Mouse (Mus musculus): ENCODE results near the gene Gtf2h1. TPM values are rescaled to one million over a fixed set of nuclear protein-coding genes. Genes with fewer than 3 reads are reported as not detected.

Gtf2h1 gene
- polyA plus RNA-seq, 1 experiment from 2014 or later: 44.6 TPM

GRCm38 (mm10) chr7:46843576-46843975 is 47.7 kb downstream of the Gtf2h1 start:
- 0 out of 2 replicates have a peak, but pooled peaks cover 4% of the 10 kb centered on the region for H3K27me3 ChIP-seq (replicated peaks)
- WGBS: 90% methylated on average over 4 of the region's 4 CpGs
- no peak overlapping the region for H3K4me2 ChIP-seq
- no peaks in the 10 kb centered on the region for H3K36me3 ChIP-seq (replicated peaks)
- no peak overlapping the region for H3K4me3 ChIP-seq
- peaks cover 31% of the 10 kb centered on the region for H3K4me1 ChIP-seq
- H3K9ac ChIP-seq: no peak overlapping the region
- ATAC-seq (replicated peaks): no peak
- no peak overlapping the region for H3K27ac ChIP-seq
- no peaks in the 10 kb centered on the region for H3K9me3 ChIP-seq

- H3K4me3 ChIP-seq: peak overlapping the region; percentile 74
- H3K27me3 ChIP-seq (replicated peaks): 0 out of 2 replicates have a peak, but pooled peaks cover 4% of the 10 kb centered on the region
- H3K9me3 ChIP-seq: no peaks in the 10 kb centered on the region
- WGBS: under 1% methylated on average over 51 of the region's 51 CpGs
- ATAC-seq (replicated peaks): peak; percentile 90
- peak overlapping the region; percentile 89 for H3K4me2 ChIP-seq
- H3K27ac ChIP-seq: peak overlapping the region; percentile 78
- no peaks in the 10 kb centered on the region; the same call in 1 of the 2 replicates for H3K36me3 ChIP-seq (replicated peaks)
- H3K4me1 ChIP-seq: peaks cover 20% of the 10 kb centered on the region
- peak overlapping the region; percentile 73 for H3K9ac ChIP-seq
Measured at GRCm38 (mm10) chr7:46845211-46845977, 49.5 kb downstream of the Gtf2h1 start.

- Histone ChIP-seq H3K4me1 (peaks cover 20% of the 10 kb centered on the region), H3K27ac (peak overlapping the region; percentile 78), H3K4me2 (peak overlapping the region; percentile 89), H3K27me3 (replicated peaks) (0 out of 2 replicates have a peak, but pooled peaks cover 4% of the 10 kb centered on the region), H3K9me3 (no peaks in the 10 kb centered on the region), H3K9ac (peak overlapping the region; percentile 73), H3K36me3 (replicated peaks) (no peaks in the 10 kb centered on the region; the same call in 1 of the 2 replicates), H3K4me3 (peak overlapping the region; percentile 74)
- ATAC-seq (replicated peaks): peak; percentile 60; the same call in 1 of the 2 replicates
- WGBS: under 1% methylated on average over 36 of the region's 36 CpGs
Measured at GRCm38 (mm10) chr7:46845978-46846485, 50.1 kb downstream of the Gtf2h1 start.

- 2% methylated on average over 28 of the region's 28 CpGs for WGBS
- Histone ChIP-seq H3K4me3 (peak overlapping the region; percentile 74), H3K9ac (peak overlapping the region; percentile 73), H3K9me3 (no peaks in the 10 kb centered on the region), H3K27ac (peak overlapping the region; percentile 78), H3K4me1 (peaks cover 20% of the 10 kb centered on the region), H3K4me2 (peak overlapping the region; percentile 89), H3K27me3 (replicated peaks) (0 out of 2 replicates have a peak, but pooled peaks cover 4% of the 10 kb centered on the region), H3K36me3 (replicated peaks) (peaks cover 5% of the 10 kb centered on the region; the same call in 1 of the 2 replicates)
- ATAC-seq (replicated peaks): peak; percentile 57
Measured at GRCm38 (mm10) chr7:46846486-46847244, 50.8 kb downstream of the Gtf2h1 start.

GRCm38 (mm10) chr7:46849287-46849686 is 53.4 kb downstream of the Gtf2h1 start:
- Histone ChIP-seq H3K27me3 (replicated peaks) (no peaks in the 10 kb centered on the region), H3K36me3 (replicated peaks) (peaks cover 16% of the 10 kb centered on the region; the same call in 1 of the 2 replicates), H3K4me1 (peaks cover 20% of the 10 kb centered on the region), H3K9me3 (no peaks in the 10 kb centered on the region), H3K4me3 (no peak overlapping the region), H3K9ac (no peak overlapping the region), H3K27ac (no peak overlapping the region), H3K4me2 (no peak overlapping the region)
- 79% methylated on average over 5 of the region's 5 CpGs for WGBS
- ATAC-seq (replicated peaks): no peak

- H3K4me1 ChIP-seq: peaks cover 12% of the 10 kb centered on the region
- no peak for ATAC-seq (replicated peaks)
- H3K36me3 ChIP-seq (replicated peaks): peaks cover 21% of the 10 kb centered on the region; the same call in 1 of the 2 replicates
- no peaks in the 10 kb centered on the region for H3K27me3 ChIP-seq (replicated peaks)
- H3K4me3 ChIP-seq: no peak overlapping the region
- WGBS: 59% methylated on average over 7 of the region's 7 CpGs
- no peaks in the 10 kb centered on the region for H3K9me3 ChIP-seq
- H3K27ac ChIP-seq: no peak overlapping the region
- no peak overlapping the region for H3K4me2 ChIP-seq
- no peak overlapping the region for H3K9ac ChIP-seq
Measured at GRCm38 (mm10) chr7:46851026-46851425, 55.1 kb downstream of the Gtf2h1 start.

- H3K27ac ChIP-seq: no peak overlapping the region
- no peaks in the 10 kb centered on the region for H3K9me3 ChIP-seq
- no peak for ATAC-seq (replicated peaks)
- peaks cover 21% of the 10 kb centered on the region; the same call in 1 of the 2 replicates for H3K36me3 ChIP-seq (replicated peaks)
- H3K9ac ChIP-seq: no peak overlapping the region
- H3K4me2 ChIP-seq: no peak overlapping the region
- no peaks in the 10 kb centered on the region for H3K4me1 ChIP-seq
- WGBS: 92% methylated on average over 1 of the region's 1 CpGs
- H3K4me3 ChIP-seq: no peak overlapping the region
- H3K27me3 ChIP-seq (replicated peaks): no peaks in the 10 kb centered on the region
Measured at GRCm38 (mm10) chr7:46852666-46853065, 56.8 kb downstream of the Gtf2h1 start.

- Histone ChIP-seq H3K9ac (no peak overlapping the region), H3K4me1 (no peaks in the 10 kb centered on the region), H3K36me3 (replicated peaks) (peaks cover 21% of the 10 kb centered on the region; the same call in 1 of the 2 replicates), H3K27me3 (replicated peaks) (no peaks in the 10 kb centered on the region), H3K4me3 (no peak overlapping the region), H3K27ac (no peak overlapping the region), H3K4me2 (no peak overlapping the region), H3K9me3 (no peaks in the 10 kb centered on the region)
- no peak for ATAC-seq (replicated peaks)
- 93% methylated on average over 9 of the region's 9 CpGs for WGBS
Measured at GRCm38 (mm10) chr7:46853365-46853764, 57.5 kb downstream of the Gtf2h1 start.

- no peak for ATAC-seq (replicated peaks)
- H3K9me3 ChIP-seq: no peaks in the 10 kb centered on the region
- H3K27ac ChIP-seq: no peak overlapping the region
- 75% methylated on average over 7 of the region's 7 CpGs for WGBS
- H3K4me2 ChIP-seq: no peak overlapping the region
- H3K36me3 ChIP-seq (replicated peaks): peaks cover 21% of the 10 kb centered on the region; the same call in 1 of the 2 replicates
- no peaks in the 10 kb centered on the region for H3K27me3 ChIP-seq (replicated peaks)
- H3K9ac ChIP-seq: no peak overlapping the region
- no peak overlapping the region for H3K4me3 ChIP-seq
- no peaks in the 10 kb centered on the region for H3K4me1 ChIP-seq
Measured at GRCm38 (mm10) chr7:46855866-46856560, 60.1 kb downstream of the Gtf2h1 start.

GRCm38 (mm10) chr7:46857436-46857835 is 61.5 kb downstream of the Gtf2h1 start:
- H3K27me3 ChIP-seq (replicated peaks): no peaks in the 10 kb centered on the region
- H3K9me3 ChIP-seq: no peaks in the 10 kb centered on the region
- H3K4me1 ChIP-seq: no peaks in the 10 kb centered on the region
- no peak overlapping the region for H3K4me3 ChIP-seq
- peaks cover 16% of the 10 kb centered on the region; the same call in 1 of the 2 replicates for H3K36me3 ChIP-seq (replicated peaks)
- H3K27ac ChIP-seq: no peak overlapping the region
- no peak overlapping the region for H3K9ac ChIP-seq
- no peak overlapping the region for H3K4me2 ChIP-seq
- no peak for ATAC-seq (replicated peaks)
- WGBS: 78% methylated on average over 9 of the region's 9 CpGs

GRCm38 (mm10) chr7:46859031-46859430 is 63.1 kb downstream of the Gtf2h1 start:
- WGBS: 64% methylated on average over 6 of the region's 6 CpGs
- no peak overlapping the region for H3K4me2 ChIP-seq
- no peak for ATAC-seq (replicated peaks)

More at GRCm38 (mm10) chr7:46859031-46859430, 63.1 kb downstream of the Gtf2h1 start:
- no peaks in the 10 kb centered on the region for H3K9me3 ChIP-seq
- no peak overlapping the region for H3K27ac ChIP-seq
- no peaks in the 10 kb centered on the region for H3K4me1 ChIP-seq
- H3K9ac ChIP-seq: no peak overlapping the region
- no peaks in the 10 kb centered on the region for H3K27me3 ChIP-seq (replicated peaks)
- peaks cover 6% of the 10 kb centered on the region; the same call in 1 of the 2 replicates for H3K36me3 ChIP-seq (replicated peaks)
- no peak overlapping the region for H3K4me3 ChIP-seq

Measured in midbrain, embryonic 15.5 days (tissue).